Mouse (Mus musculus) hindbrain, postnatal 0 days (tissue): ENCODE measurements around the gene Mast4. TPM values are rescaled to one million over a fixed set of nuclear protein-coding genes. Genes with fewer than 3 reads are reported as not detected.

Experiments used
- ATAC-seq: fragments of 200-750 bp; cut with Nextera tagmentation; 2 replicates; pipeline ENCODE4 v1.8.0; 2017; ENCODE audit warnings: mild to moderate bottlenecking, moderate TSS enrichment, moderate library complexity
- DNase-seq: peaks from one replicate; pipeline ENCODE4 v3.0.0-alpha.2; 2015; ENCODE audit warnings: low spot score
- H3K27ac ChIP-seq: fragments of 300-500 bp; sonication (generic); 2 replicates; pipeline ENCODE4 v1.5.1; 2014; ENCODE audit warnings: mild to moderate bottlenecking
- H3K27me3 ChIP-seq: fragments of 300-500 bp; sonication (generic); 2 replicates; pipeline ENCODE4 v1.6.1; 2014; ENCODE audit warnings: low read length, mixed read lengths; ENCODE audit not compliant: insufficient read depth
- H3K36me3 ChIP-seq: fragments of 300-500 bp; sonication (generic); 2 replicates; pipeline ENCODE4 v1.6.1; 2014; ENCODE audit warnings: low read length, mixed read lengths; ENCODE audit not compliant: insufficient read depth
- H3K4me1 ChIP-seq: fragments of 300-500 bp; sonication (generic); 2 replicates; pipeline ENCODE4 v1.6.1; 2014; ENCODE audit warnings: antibody characterized with exemption, low read length, mixed read lengths; ENCODE audit not compliant: insufficient read depth
- H3K4me2 ChIP-seq: fragments of 300-500 bp; sonication (generic); 2 replicates; pipeline ENCODE4 v1.6.1; 2014; ENCODE audit warnings: low read depth, mild to moderate bottlenecking, low read length, moderate library complexity, mixed read lengths
- H3K4me3 ChIP-seq: fragments of 300-500 bp; sonication (generic); 2 replicates; pipeline ENCODE4 v1.5.1; 2014; ENCODE audit warnings: low read length
- H3K9ac ChIP-seq: fragments of 300-500 bp; sonication (generic); replicated peaks from 2 replicates; pipeline ENCODE4 v1.6.1; 2014; ENCODE audit warnings: mild to moderate bottlenecking, low read length, moderate library complexity, mixed read lengths
- H3K9me3 ChIP-seq: fragments of 300-500 bp; sonication (generic); 2 replicates; pipeline ENCODE4 v1.6.1; 2016; ENCODE audit warnings: low read length, mixed read lengths
- CTCF ChIP-seq: IDR thresholded peaks from 2 replicates; pipeline ENCODE4 v1.5.1; 2016; ENCODE audit warnings: antibody characterized with exemption, control low read depth, low read depth
- WGBS: fragments of 180-500 bp; shearing (Covaris S2); extraction: QIAGEN DNeasy Blood & Tissue Kit; methylation state at CpG from one replicate; pipeline ENCODE4 v1.1.7; 2014; 5-methylcytosine and 5-hydroxymethylcytosine counted together
- polyA plus RNA-seq: library from polyadenylated mRNA; unstranded; fragments of >200 nt; fragmentation: Nextera tagmentation; extraction: Ambion mirVana; gene quantifications from 2 replicates; pipeline ENCODE4 v1.2.1, GENCODE M21; 2015
- total RNA-seq: library from RNA; depleted of rRNA; stranded (reverse); fragments of >200 nt; gene quantifications from 2 replicates; pipeline ENCODE4 v1.2.3, GENCODE M21; 2014

Mast4 gene
- total and polyA plus RNA-seq, 2 experiments from 2014 or later, result 23.5 to 31.7 TPM

DNA sequence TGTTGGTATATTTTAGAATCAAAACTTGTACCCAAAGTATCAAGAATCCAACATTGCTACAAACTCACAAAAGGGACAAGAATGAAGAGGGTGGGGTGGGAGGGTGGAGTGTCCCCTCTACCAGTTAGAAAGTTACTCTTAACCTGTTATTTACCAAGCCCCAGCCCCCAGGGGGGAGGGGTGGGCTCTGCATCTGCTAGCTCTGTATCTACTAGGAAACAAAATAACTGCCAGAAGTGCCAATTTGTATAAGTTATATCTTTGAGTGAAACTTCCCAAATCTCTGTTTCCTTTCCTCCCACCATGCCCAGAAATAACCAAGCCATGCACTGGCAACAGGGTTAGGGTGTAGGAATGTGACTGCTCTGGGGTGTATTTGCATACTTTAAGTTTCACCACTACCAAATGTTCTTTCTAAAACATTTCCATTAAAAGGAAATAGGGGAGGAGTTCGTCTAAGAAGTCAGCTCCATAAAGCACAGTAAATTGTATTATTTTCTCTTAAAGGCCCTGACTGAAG is 130.9 kb downstream of the Mast4 start:
- Histone ChIP-seq H3K9me3 (no peaks in the 10 kb centered on the region), H3K4me1 (no peaks in the 10 kb centered on the region; the same call in 1 of the 2 replicates), H3K36me3 (no peaks in the 10 kb centered on the region), H3K4me3 (no peak overlapping the region), H3K9ac (no peak overlapping the region), H3K4me2 (no peak overlapping the region), H3K27ac (no peak overlapping the region), H3K27me3 (no peaks in the 10 kb centered on the region)
- DNase-seq (no peak), ATAC-seq (no peak)
- TF ChIP-seq CTCF, result no peak
- 57% methylated on average over 1 of the region's 1 CpGs for WGBS

DNA sequence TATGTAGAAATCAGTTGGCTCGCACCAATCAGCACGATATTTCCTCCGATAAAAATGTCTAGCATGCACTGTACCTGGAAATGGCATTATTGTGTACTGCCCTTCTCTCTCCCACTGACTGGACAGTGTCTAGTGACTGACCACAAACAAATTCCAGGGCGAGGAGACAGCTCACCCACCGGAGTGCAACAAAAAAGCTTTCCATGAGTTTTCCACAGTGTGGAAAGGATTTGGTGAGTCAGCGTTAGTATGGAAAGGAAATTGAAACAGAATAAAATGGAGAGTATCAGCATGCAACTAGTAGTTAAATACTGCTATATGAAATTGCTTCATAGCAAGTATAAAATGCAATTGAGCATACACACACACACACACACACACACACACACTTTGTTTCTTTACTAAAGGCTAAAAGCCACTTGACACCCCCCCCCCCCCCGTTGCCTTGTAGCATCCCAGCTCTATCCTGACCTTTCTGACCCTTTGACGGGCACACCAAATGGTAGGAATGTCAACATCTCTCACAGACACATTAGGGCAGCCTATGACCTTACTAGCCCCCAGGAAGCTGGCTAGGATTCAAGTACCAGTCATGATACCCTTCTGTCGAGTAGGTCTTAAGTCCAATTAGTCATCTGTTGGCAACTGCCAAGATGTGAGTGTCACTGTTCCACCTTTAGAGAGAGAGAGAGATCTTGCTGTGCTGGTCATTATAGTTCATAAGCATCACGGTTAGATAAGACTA is 133.1 kb downstream of the Mast4 start:
- 62% methylated on average over 10 of the region's 10 CpGs for WGBS
- ATAC-seq (no peak), DNase-seq (no peak)
- no peak overlapping the region for H3K4me2 ChIP-seq
- H3K27ac ChIP-seq, result no peak overlapping the region
- no peak for TF ChIP-seq CTCF
- no peaks in the 10 kb centered on the region for H3K27me3 ChIP-seq
- H3K4me1 ChIP-seq, result no peaks in the 10 kb centered on the region
- no peaks in the 10 kb centered on the region for H3K9me3 ChIP-seq
- no peaks in the 10 kb centered on the region for H3K36me3 ChIP-seq
- H3K4me3 ChIP-seq, result no peak overlapping the region
- H3K9ac ChIP-seq, result no peak overlapping the region

DNA sequence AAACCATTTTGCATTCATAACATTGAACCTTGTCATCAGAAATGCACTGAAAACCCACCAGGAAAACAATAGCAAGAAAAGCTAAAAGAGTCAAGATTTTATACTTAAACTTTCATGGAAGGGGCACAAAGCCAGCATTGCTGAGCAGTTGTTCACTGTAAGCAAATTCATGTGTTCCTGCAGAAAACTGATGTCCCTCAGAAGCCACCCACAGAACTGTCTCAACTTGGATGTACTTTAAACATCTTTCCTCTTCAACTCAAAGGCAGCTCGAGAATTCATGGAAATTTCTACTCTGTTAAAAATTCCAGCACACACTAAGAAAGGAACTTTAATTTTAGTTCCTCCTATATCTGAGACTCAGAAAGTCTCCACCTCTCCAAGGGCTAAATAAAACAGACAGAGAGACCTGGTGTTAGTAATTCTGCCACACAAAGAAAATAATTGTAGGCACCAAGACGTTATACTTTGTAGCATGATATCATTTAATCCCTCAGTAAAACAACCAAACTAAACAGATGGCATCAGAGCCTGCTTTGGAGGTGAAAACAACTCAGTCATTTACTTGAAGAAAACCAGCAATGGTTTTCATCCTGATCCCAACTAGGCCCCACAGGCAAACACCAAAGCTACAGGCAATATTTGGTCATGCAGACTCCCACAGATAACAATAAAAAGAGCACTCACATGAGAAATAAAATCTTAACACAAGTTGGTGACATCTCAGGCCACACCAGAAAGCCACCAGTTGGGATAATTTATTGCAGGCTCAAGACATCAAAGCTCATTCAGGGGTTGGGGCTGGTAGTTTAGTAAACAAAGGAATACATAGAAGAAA is 134.3 kb downstream of the Mast4 start:
- no peak for TF ChIP-seq CTCF
- no peak overlapping the region for H3K4me2 ChIP-seq
- 60% methylated on average over 2 of the region's 2 CpGs for WGBS
- no peaks in the 10 kb centered on the region for H3K27me3 ChIP-seq
- no peak overlapping the region for H3K9ac ChIP-seq
- no peak for DNase-seq
- no peaks in the 10 kb centered on the region for H3K36me3 ChIP-seq
- H3K4me1 ChIP-seq, result no peaks in the 10 kb centered on the region
- H3K27ac ChIP-seq, result no peak overlapping the region
- H3K4me3 ChIP-seq, result no peak overlapping the region
- no peaks in the 10 kb centered on the region for H3K9me3 ChIP-seq
- no peak for ATAC-seq

DNA sequence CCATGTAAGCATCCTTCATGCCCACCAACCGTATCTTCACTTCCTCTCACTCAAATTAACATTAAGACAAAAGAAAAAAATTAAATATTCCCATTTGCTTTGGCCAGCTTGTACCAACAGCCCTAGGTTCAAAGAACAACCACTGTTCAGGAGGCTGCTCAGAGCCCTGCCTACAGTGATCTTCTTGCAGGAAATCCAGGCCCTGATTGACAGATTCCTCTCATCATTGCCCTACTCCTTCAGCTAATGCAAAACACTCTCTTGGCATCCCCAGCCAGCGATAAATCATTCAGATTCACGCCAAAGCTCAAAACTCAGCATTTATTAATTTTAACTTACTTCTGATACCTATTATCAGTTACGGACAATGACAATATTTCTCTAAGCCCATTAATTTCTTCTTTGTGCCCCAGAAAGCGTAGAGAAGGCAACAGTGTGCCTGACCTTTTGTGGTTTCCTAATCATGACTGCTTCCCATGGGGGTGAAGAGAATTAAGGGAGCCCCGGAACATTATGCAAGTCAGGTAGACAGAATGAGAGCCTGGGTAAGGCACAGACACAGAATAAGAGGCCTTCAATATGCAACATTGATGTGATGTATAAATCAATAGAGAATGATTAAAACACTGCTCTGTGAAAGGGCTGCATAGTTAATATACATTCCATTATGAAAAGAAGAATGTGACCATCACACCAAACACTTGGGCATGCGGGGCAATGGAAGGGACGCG is 135.9 kb downstream of the Mast4 start:
- DNase-seq, result no peak

DNA sequence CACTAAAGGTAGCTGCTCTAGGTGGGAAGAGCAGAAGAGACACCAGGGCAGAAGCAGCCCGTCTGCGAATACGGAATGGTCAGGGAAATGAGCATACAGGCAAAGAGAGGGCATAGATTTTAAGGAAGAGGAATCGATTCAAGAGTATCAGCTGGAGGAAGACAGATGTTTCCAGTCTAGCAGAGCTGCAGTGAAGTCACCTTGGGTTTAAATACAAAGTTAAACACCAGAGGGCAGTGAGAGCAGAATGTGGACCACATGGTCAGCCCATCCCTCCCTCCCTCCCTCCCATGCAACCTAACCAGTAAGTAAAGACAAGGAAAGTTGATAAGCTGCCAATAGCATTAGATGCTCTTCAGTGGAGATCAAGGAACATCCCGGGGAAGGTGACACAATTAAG is 138.0 kb downstream of the Mast4 start:
- DNase-seq (peak; percentile 20), ATAC-seq (no peak)
- H3K9ac ChIP-seq, result no peak overlapping the region
- no peaks in the 10 kb centered on the region for H3K4me1 ChIP-seq
- H3K36me3 ChIP-seq, result no peaks in the 10 kb centered on the region
- TF ChIP-seq CTCF, result peak; percentile 33; the same call in 1 of the 2 replicates
- WGBS, result 76% methylated on average over 5 of the region's 5 CpGs
- H3K27ac ChIP-seq, result no peak overlapping the region
- no peak overlapping the region for H3K4me3 ChIP-seq
- H3K27me3 ChIP-seq, result no peaks in the 10 kb centered on the region
- H3K9me3 ChIP-seq, result no peaks in the 10 kb centered on the region
- no peak overlapping the region for H3K4me2 ChIP-seq

More for the DNA sequence above, 135.9 kb downstream of the Mast4 start:
- H3K27me3 ChIP-seq, result no peaks in the 10 kb centered on the region
- no peak overlapping the region for H3K27ac ChIP-seq
- no peak for ATAC-seq
- WGBS, result 78% methylated on average over 9 of the region's 9 CpGs
- no peak overlapping the region for H3K9ac ChIP-seq
- H3K4me1 ChIP-seq, result no peaks in the 10 kb centered on the region
- H3K9me3 ChIP-seq, result no peaks in the 10 kb centered on the region
- no peak overlapping the region for H3K4me3 ChIP-seq
- H3K36me3 ChIP-seq, result no peaks in the 10 kb centered on the region
- no peak for TF ChIP-seq CTCF
- H3K4me2 ChIP-seq, result no peak overlapping the region

DNA sequence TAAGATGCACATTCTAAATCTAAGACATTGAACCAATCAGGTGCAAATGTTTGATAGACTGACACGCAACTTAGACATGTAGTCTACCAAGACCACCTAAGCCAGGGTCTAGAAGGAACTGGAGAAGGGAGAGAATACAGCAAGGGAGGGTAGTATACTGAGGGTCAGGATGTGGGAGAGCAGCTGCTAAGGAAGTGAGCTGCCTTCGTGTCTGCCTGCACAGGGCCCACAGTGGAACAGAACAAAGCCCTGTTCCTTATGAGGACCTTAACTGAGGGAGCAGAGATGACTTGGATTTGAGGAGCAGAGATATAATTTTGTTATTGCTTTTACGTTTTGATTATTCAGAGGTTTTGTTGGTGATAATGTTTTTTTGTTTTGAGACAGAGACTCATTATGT is 138.4 kb downstream of the Mast4 start:
- H3K27ac ChIP-seq, result no peak overlapping the region
- no peaks in the 10 kb centered on the region for H3K36me3 ChIP-seq
- no peak for ATAC-seq
- no peak for TF ChIP-seq CTCF
- no peaks in the 10 kb centered on the region for H3K27me3 ChIP-seq
- no peak overlapping the region for H3K9ac ChIP-seq
- H3K9me3 ChIP-seq, result no peaks in the 10 kb centered on the region
- H3K4me3 ChIP-seq, result no peak overlapping the region
- H3K4me2 ChIP-seq, result no peak overlapping the region
- 80% methylated on average over 3 of the region's 3 CpGs for WGBS
- no peaks in the 10 kb centered on the region for H3K4me1 ChIP-seq
- no peak for DNase-seq
